Mouse (Mus musculus) frontal cortex, adult 2 months (tissue): ENCODE results near the gene Eif4a3. TPM values are rescaled to one million over a fixed set of nuclear protein-coding genes. Genes with fewer than 3 reads are reported as not detected.

ENCODE experiments used
- DNase-seq, 2 experiments: peaks; one replicate each; pipeline ENCODE4 v3.0.0; 2022; ENCODE audit warnings: low spot score in 1 of 2; ENCODE audit errors: extremely low spot score in 1 of 2
- polyA plus RNA-seq: library from polyadenylated mRNA; depleted of rRNA; stranded (reverse); fragments of >200 nt; gene quantifications from 2 replicates; pipeline ENCODE4 v1.2.3, GENCODE M21; 2012; rRNA removed

The Eif4a3 gene
- 98.0 and 109 TPM in 2 replicates for polyA plus RNA-seq

DNA sequence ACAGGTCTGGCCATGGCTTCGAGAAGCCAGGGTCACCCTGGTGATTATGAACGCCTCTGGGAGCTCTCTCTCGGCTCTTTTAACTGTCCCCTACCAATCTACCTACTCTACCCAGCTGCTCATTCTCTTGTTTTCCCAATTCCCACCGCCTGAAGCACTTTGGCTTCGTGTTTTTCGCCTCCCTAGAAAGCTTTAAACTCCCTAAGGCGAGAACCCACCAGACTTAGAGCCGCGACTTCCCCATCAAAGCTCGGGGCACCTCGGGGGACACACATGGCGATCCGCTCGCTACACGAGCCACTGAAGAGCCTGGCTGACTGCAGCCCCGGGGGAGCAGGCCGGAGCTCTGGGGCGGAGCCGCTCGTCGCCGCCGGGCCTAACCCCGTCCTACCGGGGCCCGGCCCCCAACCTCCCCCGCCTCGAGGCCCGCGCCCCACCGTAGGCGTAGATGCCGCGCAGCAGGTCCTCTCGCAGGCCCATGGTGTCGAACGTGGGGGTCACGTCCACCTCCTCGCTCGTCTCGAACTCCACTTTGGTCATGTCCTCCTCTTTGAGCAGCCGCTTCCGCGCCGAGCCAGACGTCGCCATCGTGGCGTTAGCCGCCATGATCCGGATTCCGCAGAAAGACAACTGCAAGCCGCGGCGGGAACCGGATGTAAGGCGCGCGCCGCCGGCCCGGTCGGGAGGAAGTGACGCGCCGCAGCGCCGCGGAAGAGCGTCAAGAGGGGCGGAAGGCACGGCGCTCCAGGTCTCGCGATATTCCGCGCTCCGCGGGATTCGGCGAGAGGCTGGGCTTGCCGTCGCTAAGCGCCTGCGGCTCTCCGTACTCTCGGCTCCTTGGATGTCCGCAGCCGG is at the start of gene Eif4a3:
Gene Eif4a3, minus strand, starts transcription at position 699 of the 855 bp plus-strand sequence.
- DNase-seq = peak; percentile 72 to 95

GRCm38 (mm10) chr11:119347125-119347524 is 47.2 kb upstream of the Eif4a3 start:
- no peak for DNase-seq

DNA sequence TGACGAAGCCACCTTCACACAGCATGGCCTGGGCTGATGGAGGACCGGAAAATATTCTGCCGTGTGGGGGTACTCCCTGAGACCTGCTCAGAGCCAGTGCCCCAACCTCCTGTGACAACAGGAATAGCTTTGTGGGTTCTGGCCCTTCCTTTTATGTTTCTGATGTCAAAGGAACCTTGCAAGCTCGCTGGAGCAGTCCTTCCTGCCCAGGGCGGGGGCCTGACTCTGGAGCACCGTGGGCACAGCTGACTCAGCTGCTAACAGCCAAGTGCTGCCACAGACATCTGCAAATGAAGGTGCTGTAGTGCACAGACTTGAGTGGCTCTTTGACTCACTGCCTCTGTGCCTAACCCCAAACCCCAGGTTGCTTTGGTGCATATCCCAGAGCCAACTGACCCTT is 45.0 kb upstream of the Eif4a3 start:
- DNase-seq = no peak

- no peak for DNase-seq
Observed at GRCm38 (mm10) chr11:119344178-119344577, 44.3 kb upstream of the Eif4a3 start.

- DNase-seq = peak; percentile 49 to 88
Observed at GRCm38 (mm10) chr11:119339637-119340036, 39.7 kb upstream of the Eif4a3 start.

GRCm38 (mm10) chr11:119339179-119339578 is 39.3 kb upstream of the Eif4a3 start:
- DNase-seq = no peak

- DNase-seq = no peak
Observed at GRCm38 (mm10) chr11:119338271-119339059, 38.6 kb upstream of the Eif4a3 start.

- DNase-seq = no peak
Observed at GRCm38 (mm10) chr11:119331970-119332369, 32.1 kb upstream of the Eif4a3 start.

- peak in 1 of 2 experiments; percentile 49 for DNase-seq
Observed at GRCm38 (mm10) chr11:119330592-119330991, 30.7 kb upstream of the Eif4a3 start.

GRCm38 (mm10) chr11:119325068-119325467 is 25.2 kb upstream of the Eif4a3 start:
- DNase-seq = no peak

- DNase-seq = no peak
Observed at GRCm38 (mm10) chr11:119322521-119322920, 22.6 kb upstream of the Eif4a3 start.

DNA sequence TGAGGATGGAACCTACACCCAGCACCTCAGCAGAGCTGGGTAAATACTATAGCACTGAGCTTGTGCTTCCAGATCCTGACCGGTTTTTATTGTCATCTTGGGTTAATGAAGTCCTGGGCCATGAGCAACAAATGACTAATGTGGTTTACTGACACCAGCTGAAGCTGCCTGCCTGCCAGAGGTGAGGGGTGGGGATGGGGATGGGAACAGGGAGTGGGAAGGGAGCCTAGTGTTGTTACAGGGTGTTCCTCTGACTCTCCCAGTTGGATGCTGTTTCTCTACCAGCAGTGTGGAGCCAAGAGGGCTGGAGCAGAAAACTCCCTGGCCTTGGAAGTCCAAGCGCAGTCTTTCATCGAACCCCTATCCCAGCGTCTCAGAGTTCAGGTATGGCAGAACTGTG is 16.8 kb upstream of the Eif4a3 start:
- no peak for DNase-seq

DNA sequence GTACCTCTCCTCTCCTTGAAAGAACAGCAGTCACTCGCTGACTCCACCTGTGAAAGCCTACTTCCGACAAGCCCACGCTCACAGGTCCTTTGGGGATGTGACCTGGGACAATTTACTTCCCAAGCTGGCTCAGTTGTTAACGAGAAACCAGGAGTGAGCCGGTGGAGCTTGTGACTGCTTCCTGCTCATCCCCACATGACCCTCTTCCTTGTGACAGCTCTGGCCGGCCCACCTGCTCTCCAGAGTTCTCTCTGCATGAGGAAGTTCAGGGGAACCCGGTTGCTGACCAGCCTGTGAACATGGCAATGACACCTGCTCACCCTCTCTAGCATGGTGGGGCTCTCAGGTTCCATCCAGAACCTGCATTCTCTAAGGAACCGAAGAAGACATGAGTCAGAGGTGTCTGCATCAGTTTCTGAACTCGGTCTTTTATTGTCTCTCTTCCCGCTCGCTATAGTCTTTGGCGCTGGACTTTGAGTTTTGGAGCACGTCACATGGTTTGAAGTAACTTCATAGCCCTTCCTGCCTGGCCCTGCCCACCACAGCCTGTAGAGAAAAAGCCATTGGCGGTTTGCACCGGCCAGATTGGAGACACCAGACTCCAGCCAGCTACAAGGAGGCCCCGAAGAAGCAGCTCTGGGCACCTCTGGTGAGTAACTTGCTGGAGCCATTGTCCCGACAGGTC is 14.5 kb upstream of the Eif4a3 start:
- no peak for DNase-seq

DNA sequence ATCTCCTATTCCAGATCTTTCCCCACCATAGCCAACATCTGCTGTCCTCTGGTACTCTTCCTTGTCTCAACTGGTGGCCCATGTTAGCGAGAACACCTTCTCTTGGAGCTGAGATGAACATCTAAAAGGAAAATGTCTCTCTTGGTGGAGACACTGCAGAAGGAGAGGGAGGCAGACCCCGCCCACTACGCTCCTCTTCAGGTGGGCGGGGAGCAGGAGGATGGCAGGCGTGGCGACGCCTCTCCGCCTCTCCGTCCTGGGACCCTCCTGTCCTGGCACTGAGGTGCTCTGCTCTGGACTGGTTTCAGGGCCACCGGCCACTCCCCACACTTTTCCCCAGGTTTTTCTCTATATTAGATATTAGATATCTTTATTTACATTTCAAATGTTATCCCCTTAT is 10.7 kb upstream of the Eif4a3 start:
- no peak for DNase-seq

- DNase-seq = no peak
Observed at GRCm38 (mm10) chr11:119307916-119308315, 8.0 kb upstream of the Eif4a3 start.

DNA sequence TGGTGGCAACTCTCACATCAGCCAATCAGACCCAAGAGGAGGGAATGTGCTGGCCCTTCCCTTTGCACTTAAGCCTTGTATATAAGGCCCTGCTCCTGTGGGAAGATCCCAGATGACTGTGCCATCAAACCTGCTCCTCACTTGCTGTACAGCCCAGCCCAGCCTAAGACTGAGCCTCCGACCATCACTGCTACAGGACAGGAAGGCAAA is 7.7 kb upstream of the Eif4a3 start, which contains the start of gene Card14:
Gene Card14, plus strand, starts transcription at position 111 of the 210 bp plus-strand sequence.
- DNase-seq = no peak

DNA sequence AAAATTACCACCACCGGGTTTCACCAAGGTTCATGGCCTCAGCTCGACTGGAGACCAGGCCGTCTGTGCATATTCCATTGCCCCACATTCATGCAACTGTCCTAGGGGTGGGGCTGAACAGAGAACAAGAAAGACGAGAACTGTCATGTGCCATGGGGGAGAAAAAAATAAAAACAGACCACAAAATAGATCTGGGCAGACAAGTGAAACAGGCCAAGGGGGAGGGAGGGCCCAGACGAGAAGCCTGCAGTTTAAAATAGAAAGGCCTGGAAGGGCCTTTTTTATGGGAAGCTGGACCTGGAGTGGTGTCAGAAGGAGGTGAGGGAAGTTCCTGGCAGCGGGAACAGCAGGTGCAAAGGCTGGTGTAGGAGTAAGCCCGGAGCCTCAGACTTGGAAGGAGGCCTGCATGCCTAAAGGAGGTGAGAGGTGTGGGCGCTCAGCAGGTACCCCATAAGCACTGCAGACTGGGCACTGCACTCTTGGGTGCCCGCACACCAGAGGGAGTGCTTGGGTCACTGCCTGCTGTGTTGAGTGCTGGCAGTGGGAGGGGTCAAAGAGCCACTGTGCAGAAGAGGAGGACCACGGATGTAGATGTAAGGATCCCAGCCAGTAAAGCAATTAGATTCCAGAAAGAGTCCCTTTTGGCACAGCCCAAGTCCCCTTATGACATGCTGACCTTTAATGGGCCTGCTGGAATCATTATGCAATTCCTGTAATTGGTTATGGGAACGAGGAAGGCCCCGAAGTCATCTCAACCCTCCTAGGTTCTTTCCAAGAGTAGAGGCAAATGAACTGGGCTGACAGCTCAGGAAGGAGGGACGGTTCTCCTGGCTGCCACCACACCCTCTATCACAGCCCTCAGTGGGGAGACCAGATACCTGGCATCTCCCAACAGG is 7.1 kb upstream of the Eif4a3 start:
- no peak for DNase-seq

DNA sequence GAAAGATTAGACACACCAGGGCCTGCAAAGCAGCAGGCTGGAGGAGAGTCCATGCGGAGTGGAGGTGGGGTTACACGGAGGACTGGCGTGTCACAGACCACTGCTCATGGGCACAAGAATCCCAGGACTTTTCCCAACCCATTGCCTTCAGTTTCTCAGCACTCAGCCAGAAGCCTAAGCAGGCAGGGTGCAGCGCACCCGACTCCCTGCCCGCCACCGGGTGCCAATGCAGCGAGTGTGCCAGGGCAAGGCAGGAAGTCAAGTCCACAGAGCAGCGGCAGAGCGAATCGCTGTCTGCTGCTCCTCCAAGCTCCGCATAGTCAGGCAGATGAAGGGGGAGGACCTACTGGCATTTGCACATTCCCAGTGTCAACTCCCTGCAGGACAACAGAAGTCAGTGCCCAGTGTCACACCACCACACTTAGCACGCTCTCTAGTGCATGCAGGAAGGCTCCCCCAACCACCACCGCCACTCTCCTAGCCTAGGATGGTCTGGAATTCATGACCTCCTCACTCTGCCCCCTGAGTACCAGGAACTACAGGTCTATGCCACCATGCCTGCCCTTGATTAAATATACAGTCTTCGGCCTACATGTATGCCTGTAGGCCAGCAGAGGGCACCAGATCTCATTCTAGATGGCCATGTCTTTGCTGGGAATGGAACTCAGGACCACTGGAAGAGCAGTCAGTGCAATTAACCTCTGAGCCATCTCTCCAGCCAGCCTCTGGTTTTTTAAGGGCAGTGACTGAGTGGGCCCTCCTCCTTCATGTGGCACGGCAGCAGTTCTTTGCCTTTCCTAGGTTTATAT is 5.2 kb upstream of the Eif4a3 start:
- peak in 1 of 2 experiments; percentile 55 for DNase-seq

DNA sequence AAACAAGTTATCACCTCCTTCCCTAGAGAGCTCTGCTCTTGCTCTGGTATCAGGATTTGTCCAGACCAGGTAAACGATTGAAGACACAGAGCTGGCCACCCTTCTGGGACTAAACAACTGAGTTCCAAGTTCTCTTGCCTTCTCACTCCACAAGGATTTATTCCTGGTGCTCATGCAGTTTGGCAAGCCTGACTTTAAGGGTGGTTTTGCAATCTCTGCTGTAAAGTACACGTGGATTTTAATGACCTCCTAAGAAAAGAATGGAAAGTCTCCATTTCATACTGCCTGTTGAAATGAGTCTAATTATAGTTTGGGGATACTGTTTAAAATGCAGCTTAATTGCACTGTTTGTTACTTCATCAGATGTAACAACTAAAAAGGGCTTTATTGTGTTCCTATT is 1.1 kb upstream of the Eif4a3 start:
- no peak for DNase-seq
